7 mouse cellular contexts compared by ENCODE assay signal in genomic region chr2:168019201-168019715, GRCm38 (mm10). TPM values are rescaled to one million over a fixed set of nuclear protein-coding genes. Genes with fewer than 3 reads are reported as not detected.
DNase-seq lines count a peak whose midpoint lies in the region; ATAC-seq and TF ChIP-seq lines count a peak whose summit lies in the region.

No protein-coding gene starts in this region.

- H3K9ac ChIP-seq in forebrain, embryonic 16.5 days (replicated peaks; ENCODE audit: low read depth, low read length), result no peak overlapping the region
- no peak overlapping the region for H3K9ac ChIP-seq in heart, embryonic 15.5 days
- H3K9ac ChIP-seq in limb, embryonic 13.5 days, result no peak overlapping the region
- no peak overlapping the region for H3K9ac ChIP-seq in stomach, postnatal 0 days (ENCODE audit: low read length)

- H3K27me3 ChIP-seq in forebrain, embryonic 16.5 days (replicated peaks; ENCODE audit: control insufficient read depth, insufficient read depth, low read length), result no peaks in the 10 kb centered on the region
- no peaks in the 10 kb centered on the region for H3K27me3 ChIP-seq in heart, embryonic 15.5 days
- 0 out of 2 replicates have a peak, but pooled peaks cover 3% of the 10 kb centered on the region for H3K27me3 ChIP-seq in limb, embryonic 13.5 days
- H3K27me3 ChIP-seq in stomach, postnatal 0 days (ENCODE audit: control insufficient read depth, insufficient read depth, low read length), result no peaks in the 10 kb centered on the region

- H3K4me3 ChIP-seq in forebrain, embryonic 16.5 days (replicated peaks; ENCODE audit: low read length), result no peak overlapping the region
- no peak overlapping the region for H3K4me3 ChIP-seq in heart, embryonic 15.5 days
- H3K4me3 ChIP-seq in limb, embryonic 13.5 days, result no peak overlapping the region
- no peak overlapping the region for H3K4me3 ChIP-seq in stomach, postnatal 0 days (ENCODE audit: low read depth, low read length)

- H3K4me2 ChIP-seq in forebrain, embryonic 16.5 days (ENCODE audit: low read length), result no peak overlapping the region
- no peak overlapping the region for H3K4me2 ChIP-seq in heart, embryonic 15.5 days
- no peak overlapping the region for H3K4me2 ChIP-seq in limb, embryonic 13.5 days (replicated peaks)
- H3K4me2 ChIP-seq in stomach, postnatal 0 days (replicated peaks; ENCODE audit: low read depth), result no peak overlapping the region

- no peak for TF ChIP-seq EP300 in stomach, postnatal 0 days (optimal IDR thresholded peaks at IDR 0.05)

- TF ChIP-seq CTCF in stomach, postnatal 0 days (IDR thresholded peaks at IDR 0.05; ENCODE audit: low read depth), result peak; percentile 16; the same call in 1 of the 2 replicates

- intact Hi-C loops in left cerebral cortex, postnatal 4 days (cut with DNase I), result no loop called here

- no peaks in the 10 kb centered on the region for H3K36me3 ChIP-seq in forebrain, embryonic 16.5 days (ENCODE audit: control insufficient read depth, insufficient read depth)
- no peaks in the 10 kb centered on the region for H3K36me3 ChIP-seq in heart, embryonic 15.5 days
- H3K36me3 ChIP-seq in limb, embryonic 13.5 days, result no peaks in the 10 kb centered on the region
- no peaks in the 10 kb centered on the region for H3K36me3 ChIP-seq in stomach, postnatal 0 days (ENCODE audit: control insufficient read depth, insufficient read depth, low read length)

- H3K4me1 ChIP-seq in forebrain, embryonic 16.5 days (replicated peaks; ENCODE audit: control insufficient read depth, insufficient read depth, low read length), result peaks cover 8% of the 10 kb centered on the region; the same call in 1 of the 2 replicates
- peaks cover 16% of the 10 kb centered on the region for H3K4me1 ChIP-seq in heart, embryonic 15.5 days (replicated peaks)
- H3K4me1 ChIP-seq in limb, embryonic 13.5 days, result peaks cover 14% of the 10 kb centered on the region
- H3K4me1 ChIP-seq in stomach, postnatal 0 days (replicated peaks; ENCODE audit: control insufficient read depth, insufficient read depth), result peaks cover 9% of the 10 kb centered on the region

- 52% methylated on average over 9 of the region's 9 CpGs for whole genome bisulfite sequencing in forebrain, embryonic 16.5 days
- WGBS in heart, embryonic 15.5 days, result 40% methylated on average over 9 of the region's 9 CpGs
- WGBS in limb, embryonic 13.5 days, result 74% methylated on average over 9 of the region's 9 CpGs
- 45% methylated on average over 9 of the region's 9 CpGs for WGBS in stomach, postnatal 0 days

- peak; percentile 33; the same call in 1 of the 2 replicates for ATAC-seq in forebrain, embryonic 16.5 days
- peak; percentile 74 for ATAC-seq in heart, embryonic 15.5 days (replicated peaks; ENCODE audit: insufficient number of reproducible peaks, insufficient read depth, low FRiP score, low read depth)
- ATAC-seq in limb, embryonic 13.5 days (ENCODE audit: low FRiP score, low read depth), result peak; percentile 52; the same call in 1 of the 2 replicates
- peak; percentile 21; the same call in 1 of the 2 replicates for ATAC-seq in stomach, postnatal 0 days (ENCODE audit: low FRiP score, low TSS enrichment)

- peak; percentile 90 for DNase-seq in left cerebral cortex, postnatal 4 days
- DNase-seq in left cerebral cortex, adult 18-20 months (ENCODE audit: low spot score in 2 of 2), result no peak
- no peak for DNase-seq in stomach, postnatal 0 days (ENCODE audit: low spot score)
- DNase-seq in thymus, postnatal 4 days, result no peak

- H3K27ac ChIP-seq in forebrain, embryonic 16.5 days (ENCODE audit: low read length), result no peak overlapping the region
- H3K27ac ChIP-seq in heart, embryonic 15.5 days, result peak overlapping the region; percentile 69
- H3K27ac ChIP-seq in limb, embryonic 13.5 days, result peak overlapping the region; percentile 52
- H3K27ac ChIP-seq in stomach, postnatal 0 days (replicated peaks), result peak overlapping the region; percentile 77

- no peaks in the 10 kb centered on the region for H3K9me3 ChIP-seq in forebrain, embryonic 16.5 days (ENCODE audit: control insufficient read depth, low read length)
- no peaks in the 10 kb centered on the region for H3K9me3 ChIP-seq in heart, embryonic 15.5 days (replicated peaks)
- H3K9me3 ChIP-seq in limb, embryonic 13.5 days, result no peaks in the 10 kb centered on the region
- H3K9me3 ChIP-seq in stomach, postnatal 0 days (ENCODE audit: control insufficient read depth, low read length), result no peaks in the 10 kb centered on the region

RNA-seq across cellular contexts. Expression of gene Ripor3, which starts 8.8 kb away (rescaled TPM):
- under 1 TPM; 0.52 to 0.64 TPM for total RNA-seq in left cerebral cortex, postnatal 4 days (2021)
- under 1 TPM; 0.33 to 0.59 TPM for total RNA-seq in left cerebral cortex, adult 18-20 months (2021)
- 0.26 and 0.37 TPM in 2 replicates for polyA plus RNA-seq in forebrain, embryonic 16.5 days (2015; fragmentation: Nextera tagmentation; extraction: Ambion mirVana)
- polyA plus RNA-seq in heart, embryonic 15.5 days (2015; fragmentation: Nextera tagmentation; extraction: Ambion mirVana), result 0.93 and 1.4 TPM in 2 replicates
- 2.6 and 2.8 TPM in 2 replicates for polyA plus RNA-seq in limb, embryonic 13.5 days (2015; fragmentation: Nextera tagmentation; extraction: Ambion mirVana)
- polyA plus RNA-seq in stomach, postnatal 0 days (2015; fragmentation: Nextera tagmentation; extraction: Ambion mirVana), result 3.0 and 3.2 TPM in 2 replicates

Comparison
In these comparisons a context has a peak if more than half of its experiments do, and no peak if none do; other contexts are left out.
1. ATAC-seq: peak in every context shown above with its lines; median percentile 74 in heart, embryonic 15.5 days; 52 in limb, embryonic 13.5 days; 33 in forebrain, embryonic 16.5 days; 21 in stomach, postnatal 0 days.